Mouse (Mus musculus) gastrocnemius, postnatal 14 days (tissue): Measurements from ENCODE around the gene Surf2. TPM values are rescaled to one million over a fixed set of nuclear protein-coding genes. Genes with fewer than 3 reads are reported as not detected.

ENCODE experiments used
- DNase-seq: peaks from one replicate; pipeline ENCODE4 v3.0.0; 2021; ENCODE audit warnings: mixed read lengths
- intact Hi-C: fragments of 180-260 bp; cut with DNase I; formaldehyde crosslinking; loops from one replicate; pipeline ENCODE4 v1.15.1; 2025; ENCODE audit warnings: low total_unique reads
- total RNA-seq, 2 experiments: library from RNA; stranded (reverse); gene quantifications; 2 replicates each; pipeline ENCODE4 v1.2.3; 2021

The Surf2 gene
- total RNA-seq, 2 experiments from 2014 or later = 15.3 to 17.2 TPM

GRCm38 (mm10) chr2:26912253-26912770, 3.9 kb upstream of the Surf2 start:
- DNase-seq = no peak
- intact Hi-C loops = no loop called here

GRCm38 (mm10) chr2:26913416-26914147, 2.6 kb upstream of the Surf2 start:
- no peak for DNase-seq
- intact Hi-C loops = no loop called here

GRCm38 (mm10) chr2:26914148-26914941, 1.8 kb upstream of the Surf2 start:
- no peak for DNase-seq
- intact Hi-C loops = no loop called here

- DNase-seq = no peak
- intact Hi-C loops = no loop called here
Measured at GRCm38 (mm10) chr2:26916738-26917137, 571 bp downstream of the Surf2 start.

- intact Hi-C loops = loop anchor here (10.0 kb wide), 1 partner anchor 115 kb away; no protein-coding TSS in a partner anchor
- DNase-seq = no peak
Measured at GRCm38 (mm10) chr2:26919684-26920083, 3.5 kb downstream of the Surf2 start.

- intact Hi-C loops = loop anchor here (10.0 kb wide), 1 partner anchor 114 kb away; no protein-coding TSS in a partner anchor
- DNase-seq = no peak
Measured at GRCm38 (mm10) chr2:26920190-26920855, 4.2 kb downstream of the Surf2 start.

- intact Hi-C loops = loop anchor here (10.0 kb wide), 1 partner anchor 113 kb away; no protein-coding TSS in a partner anchor
- no peak for DNase-seq
Measured at GRCm38 (mm10) chr2:26921784-26922183, 5.6 kb downstream of the Surf2 start.

GRCm38 (mm10) chr2:26927745-26928476, 11.7 kb downstream of the Surf2 start:
- intact Hi-C loops = loop anchor here (10.0 kb wide), 1 partner anchor 107 kb away; no protein-coding TSS in a partner anchor
- no peak for DNase-seq

- intact Hi-C loops = loop anchor here (10.0 kb wide), 1 partner anchor 84 kb away; no protein-coding TSS in a partner anchor
- DNase-seq = peak; percentile 36
Measured at GRCm38 (mm10) chr2:26930390-26930789, 14.2 kb downstream of the Surf2 start.

- intact Hi-C loops = loop anchor here (10.0 kb wide), 1 partner anchor 82 kb away; no protein-coding TSS in a partner anchor
- DNase-seq = peak; percentile 46
Measured at GRCm38 (mm10) chr2:26932473-26933303, 16.5 kb downstream of the Surf2 start.

GRCm38 (mm10) chr2:26933304-26934055, 17.3 kb downstream of the Surf2 start, which contains the start of the genes Surf4 and Stkld1:
Gene Surf4, minus strand, starts transcription at chr2:26933928.
Gene Stkld1, plus strand, starts transcription at chr2:26934047.
- intact Hi-C loops = loop anchor here (10.0 kb wide), 1 partner anchor 81 kb away; no protein-coding TSS in a partner anchor
- DNase-seq = peak; percentile 94

GRCm38 (mm10) chr2:26935286-26935685, 19.1 kb downstream of the Surf2 start:
- DNase-seq = no peak
- intact Hi-C loops = loop anchor here (10.0 kb wide), 1 partner anchor 80 kb away; no protein-coding TSS in a partner anchor

GRCm38 (mm10) chr2:26936425-26936824, 20.3 kb downstream of the Surf2 start:
- no peak for DNase-seq
- intact Hi-C loops = loop anchor here (10.0 kb wide), 1 partner anchor 78 kb away; no protein-coding TSS in a partner anchor

GRCm38 (mm10) chr2:26941539-26941938, 25.4 kb downstream of the Surf2 start:
- intact Hi-C loops = no loop called here
- DNase-seq = no peak

GRCm38 (mm10) chr2:26943253-26943652, 27.1 kb downstream of the Surf2 start:
- DNase-seq = no peak
- intact Hi-C loops = no loop called here

- DNase-seq = no peak
- intact Hi-C loops = no loop called here
Measured at GRCm38 (mm10) chr2:26950411-26950810, 34.2 kb downstream of the Surf2 start.

GRCm38 (mm10) chr2:26951346-26951905, 35.3 kb downstream of the Surf2 start:
- no peak for DNase-seq
- intact Hi-C loops = no loop called here
